Mouse (Mus musculus): ENCODE results near the gene Col11a2.

GRCm38 (mm10) chr17:34026221-34026620 is 13.0 kb upstream of the Col11a2 start:
- no peak for TF ChIP-seq HCFC1 (IDR thresholded peaks at IDR 0.05; ENCODE audit: borderline replicate concordance, insufficient read depth, low read length)
- no peak for TF ChIP-seq ZNF384 (IDR thresholded peaks at IDR 0.05; ENCODE audit: low read depth, low read length)
- no peak for TF ChIP-seq CHD2 (IDR thresholded peaks at IDR 0.05; ENCODE audit: low read depth, low read length)
- no peak for TF ChIP-seq MAFK (IDR thresholded peaks at IDR 0.05; ENCODE audit: insufficient read depth, low read depth, low read length)
- no peak for TF ChIP-seq ZC3H11A (IDR thresholded peaks at IDR 0.05; ENCODE audit: borderline replicate concordance, low read depth, low read length)
